Mouse (Mus musculus): ENCODE data around the gene Coro2b. TPM values are rescaled to one million over a fixed set of nuclear protein-coding genes. Genes with fewer than 3 reads are reported as not detected.

The Coro2b gene
- polyA plus RNA-seq, 2 experiments = 10.3 to 20.8 TPM

DNA sequence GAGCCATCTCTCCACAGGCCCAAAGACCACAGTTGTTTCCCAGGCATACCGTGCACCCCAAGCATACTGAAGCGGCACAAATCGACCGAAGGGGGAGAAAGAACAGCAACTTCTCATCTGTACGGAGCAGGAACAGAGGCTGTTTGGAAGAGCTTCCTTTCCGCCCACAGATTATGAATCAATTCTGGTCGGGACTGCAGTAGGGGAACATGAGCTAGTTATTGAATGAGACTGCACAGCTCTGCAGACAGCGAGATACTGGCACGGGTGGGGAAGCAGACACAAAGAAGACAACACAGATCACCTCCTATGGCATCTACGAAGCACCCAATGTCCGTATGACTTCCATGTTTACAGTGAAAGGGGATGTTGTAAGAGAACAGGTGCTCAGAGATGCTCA lies 8.3 kb downstream of the Coro2b start:
- no peaks in the 10 kb centered on the region for H3K36me3 ChIP-seq (ENCODE audit: control insufficient read depth, insufficient read depth, low read length)
- H3K9ac ChIP-seq (ENCODE audit: low read depth, low read length, severe bottlenecking) = no peak overlapping the region
- peaks cover 19% of the 10 kb centered on the region for H3K4me1 ChIP-seq (ENCODE audit: control insufficient read depth, insufficient read depth, low read length)
- no peak for ATAC-seq (ENCODE audit: low FRiP score, low read depth)
- no peaks in the 10 kb centered on the region for H3K27me3 ChIP-seq (ENCODE audit: control insufficient read depth, insufficient read depth, low read length)
- TF ChIP-seq POLR2A (IDR thresholded peaks at IDR 0.05; ENCODE audit: borderline replicate concordance, extremely low read depth, insufficient read depth, insufficient read length) = no peak
- no peak overlapping the region for H3K4me3 ChIP-seq (replicated peaks; ENCODE audit: low read length)
- H3K9me3 ChIP-seq (ENCODE audit: control insufficient read depth, low read length) = no peaks in the 10 kb centered on the region
- H3K4me2 ChIP-seq (replicated peaks; ENCODE audit: low read depth, low read length, severe bottlenecking) = no peak overlapping the region
- no peak overlapping the region for H3K27ac ChIP-seq (replicated peaks; ENCODE audit: low read depth, low read length)
- no peak for DNase-seq (ENCODE audit: low spot score)
- 85% methylated on average over 11 of the region's 11 CpGs for WGBS

DNA sequence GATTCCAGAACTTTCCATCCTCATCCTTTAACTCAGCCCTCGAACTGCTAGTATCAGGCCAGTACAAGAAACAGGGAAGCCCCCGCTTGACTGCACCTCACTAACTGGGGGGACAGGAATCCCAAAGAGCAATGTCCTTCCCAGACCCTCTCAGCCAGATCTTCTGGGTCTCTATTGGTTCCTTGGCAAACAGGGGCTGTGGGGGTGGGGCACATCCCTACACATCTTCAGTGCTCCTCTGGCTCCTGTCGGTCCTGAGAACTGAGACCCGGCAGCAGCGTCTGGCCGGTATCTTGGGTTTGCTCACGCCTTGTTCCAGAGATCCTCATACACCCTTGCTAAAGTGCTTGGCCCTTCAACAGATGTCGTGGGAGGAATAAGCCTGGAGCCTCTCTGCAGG lies 10.0 kb downstream of the Coro2b start:
- H3K36me3 ChIP-seq (ENCODE audit: control insufficient read depth, insufficient read depth, low read length) = no peaks in the 10 kb centered on the region
- H3K4me2 ChIP-seq (replicated peaks; ENCODE audit: low read depth, low read length, severe bottlenecking) = no peak overlapping the region
- no peak overlapping the region for H3K27ac ChIP-seq (replicated peaks; ENCODE audit: low read depth, low read length)
- H3K27me3 ChIP-seq (ENCODE audit: control insufficient read depth, insufficient read depth, low read length) = no peaks in the 10 kb centered on the region
- no peak for TF ChIP-seq POLR2A (IDR thresholded peaks at IDR 0.05; ENCODE audit: borderline replicate concordance, extremely low read depth, insufficient read depth, insufficient read length)
- peaks cover 18% of the 10 kb centered on the region for H3K4me1 ChIP-seq (ENCODE audit: control insufficient read depth, insufficient read depth, low read length)
- no peak for DNase-seq (ENCODE audit: low spot score)
- ATAC-seq (ENCODE audit: low FRiP score, low read depth) = no peak
- WGBS = 75% methylated on average over 8 of the region's 8 CpGs
- H3K4me3 ChIP-seq (replicated peaks; ENCODE audit: low read length) = no peak overlapping the region
- no peaks in the 10 kb centered on the region for H3K9me3 ChIP-seq (ENCODE audit: control insufficient read depth, low read length)
- no peak overlapping the region for H3K9ac ChIP-seq (ENCODE audit: low read depth, low read length, severe bottlenecking)

DNA sequence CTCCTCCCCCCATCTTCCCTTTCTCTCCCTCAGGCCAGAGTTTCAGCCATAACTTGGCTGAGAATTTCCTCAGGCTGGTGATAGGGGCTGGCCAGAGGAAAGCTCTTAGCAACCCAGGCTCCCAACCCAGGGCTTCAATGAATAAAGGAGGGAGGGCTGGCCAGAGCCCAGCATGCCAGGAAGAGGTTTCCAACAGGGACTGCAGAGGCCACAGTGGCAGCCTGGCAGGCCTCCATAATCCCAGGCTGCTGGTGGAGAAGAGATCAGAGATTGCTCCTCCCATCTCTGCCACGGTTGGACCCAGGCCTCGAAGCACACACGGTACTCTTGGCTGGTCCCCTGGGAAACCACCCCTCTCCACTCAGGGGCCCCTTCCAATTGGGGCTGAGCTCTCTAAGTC lies 10.4 kb downstream of the Coro2b start:
- H3K9ac ChIP-seq (ENCODE audit: low read depth, low read length, severe bottlenecking) = no peak overlapping the region
- ATAC-seq (ENCODE audit: low FRiP score, low read depth) = no peak
- H3K4me3 ChIP-seq (replicated peaks; ENCODE audit: low read length) = no peak overlapping the region
- DNase-seq (ENCODE audit: low spot score) = peak; percentile 21
- WGBS = 30% methylated on average over 3 of the region's 3 CpGs
- no peaks in the 10 kb centered on the region for H3K36me3 ChIP-seq (ENCODE audit: control insufficient read depth, insufficient read depth, low read length)
- no peaks in the 10 kb centered on the region for H3K9me3 ChIP-seq (ENCODE audit: control insufficient read depth, low read length)
- H3K27ac ChIP-seq (replicated peaks; ENCODE audit: low read depth, low read length) = no peak overlapping the region
- no peaks in the 10 kb centered on the region for H3K27me3 ChIP-seq (ENCODE audit: control insufficient read depth, insufficient read depth, low read length)
- H3K4me1 ChIP-seq (ENCODE audit: control insufficient read depth, insufficient read depth, low read length) = peaks cover 14% of the 10 kb centered on the region
- no peak for TF ChIP-seq POLR2A (IDR thresholded peaks at IDR 0.05; ENCODE audit: borderline replicate concordance, extremely low read depth, insufficient read depth, insufficient read length)
- no peak overlapping the region for H3K4me2 ChIP-seq (replicated peaks; ENCODE audit: low read depth, low read length, severe bottlenecking)

DNA sequence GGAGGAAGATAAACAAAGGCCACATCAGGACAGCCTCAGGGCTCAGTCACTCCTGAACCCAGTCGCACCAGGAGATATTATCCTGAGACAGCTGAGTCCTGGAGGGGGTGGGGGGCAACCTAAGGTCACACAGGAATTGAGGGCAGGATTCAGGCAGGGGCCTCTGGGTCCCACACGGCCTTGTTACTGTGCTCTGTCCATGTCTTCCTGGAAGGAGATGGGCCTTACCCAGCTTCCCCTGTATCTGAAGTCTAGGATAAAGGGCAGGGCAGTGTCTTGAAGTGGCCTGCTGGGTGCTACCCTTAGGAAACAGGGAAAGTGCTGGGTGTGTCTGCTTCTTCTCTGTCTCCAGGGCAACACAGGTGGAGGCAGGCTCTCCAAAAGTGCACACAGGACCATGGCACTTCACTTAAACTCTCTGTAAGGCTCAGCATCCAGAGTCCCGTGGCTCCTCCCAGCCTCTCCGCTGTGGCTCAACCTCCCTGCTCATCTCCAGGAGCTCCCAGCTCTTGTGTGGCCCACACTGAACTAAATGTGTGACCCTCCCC lies 12.0 kb downstream of the Coro2b start:
- H3K36me3 ChIP-seq (ENCODE audit: control insufficient read depth, insufficient read depth, low read length) = no peaks in the 10 kb centered on the region
- no peaks in the 10 kb centered on the region for H3K27me3 ChIP-seq (ENCODE audit: control insufficient read depth, insufficient read depth, low read length)
- H3K27ac ChIP-seq (replicated peaks; ENCODE audit: low read depth, low read length) = no peak overlapping the region
- H3K4me2 ChIP-seq (replicated peaks; ENCODE audit: low read depth, low read length, severe bottlenecking) = no peak overlapping the region
- H3K9me3 ChIP-seq (ENCODE audit: control insufficient read depth, low read length) = no peaks in the 10 kb centered on the region
- no peak for TF ChIP-seq POLR2A (IDR thresholded peaks at IDR 0.05; ENCODE audit: borderline replicate concordance, extremely low read depth, insufficient read depth, insufficient read length)
- H3K4me3 ChIP-seq (replicated peaks; ENCODE audit: low read length) = no peak overlapping the region
- peaks cover 13% of the 10 kb centered on the region; the same call in 1 of the 2 replicates for H3K4me1 ChIP-seq (ENCODE audit: control insufficient read depth, insufficient read depth, low read length)
- no peak for ATAC-seq (ENCODE audit: low FRiP score, low read depth)
- no peak overlapping the region for H3K9ac ChIP-seq (ENCODE audit: low read depth, low read length, severe bottlenecking)
- 53% methylated on average over 4 of the region's 4 CpGs for WGBS
- no peak for DNase-seq (ENCODE audit: low spot score)

DNA sequence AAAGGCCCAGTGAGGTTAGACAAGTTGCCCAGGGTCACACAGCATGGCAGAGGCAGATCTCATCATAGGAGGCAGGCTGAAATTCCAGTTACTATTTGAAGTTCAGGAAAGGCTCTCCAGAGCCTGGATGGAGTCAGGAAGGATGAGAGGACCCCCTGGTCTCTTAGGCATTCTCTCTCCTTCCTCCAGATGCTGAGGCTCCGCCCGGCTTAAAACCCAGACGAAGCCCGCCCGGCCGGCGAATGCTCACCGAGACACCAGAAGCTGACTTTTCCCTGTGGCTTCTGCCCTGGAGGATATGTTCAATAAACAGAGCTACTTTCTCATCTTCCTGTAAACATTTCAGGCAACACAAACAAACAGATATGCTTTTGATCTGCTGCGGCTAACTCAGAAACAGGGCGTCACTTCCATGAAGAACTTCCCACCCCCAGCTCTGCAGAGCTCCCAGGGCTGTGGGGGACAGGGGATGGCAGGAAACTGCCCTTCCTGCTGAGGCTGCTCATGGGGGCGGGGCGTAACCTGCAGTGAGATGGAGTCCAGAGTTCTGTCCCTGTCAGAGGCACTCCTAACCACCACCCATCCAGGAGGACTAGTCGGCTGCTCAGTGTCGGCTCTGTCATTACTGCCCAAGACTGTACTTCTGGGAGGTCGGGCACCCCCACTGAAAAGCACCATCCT lies 13.9 kb downstream of the Coro2b start:
- no peak overlapping the region for H3K4me2 ChIP-seq (replicated peaks; ENCODE audit: low read depth, low read length, severe bottlenecking)
- DNase-seq (ENCODE audit: low spot score) (no peak), ATAC-seq (ENCODE audit: low FRiP score, low read depth) (no peak)
- H3K4me1 ChIP-seq (ENCODE audit: control insufficient read depth, insufficient read depth, low read length) = peaks cover 13% of the 10 kb centered on the region; the same call in 1 of the 2 replicates
- no peak for TF ChIP-seq POLR2A (IDR thresholded peaks at IDR 0.05; ENCODE audit: borderline replicate concordance, extremely low read depth, insufficient read depth, insufficient read length)
- H3K9me3 ChIP-seq (ENCODE audit: control insufficient read depth, low read length) = no peaks in the 10 kb centered on the region
- 22% methylated on average over 15 of the region's 15 CpGs for WGBS
- H3K27ac ChIP-seq (replicated peaks; ENCODE audit: low read depth, low read length) = no peak overlapping the region
- H3K9ac ChIP-seq (ENCODE audit: low read depth, low read length, severe bottlenecking) = no peak overlapping the region
- no peaks in the 10 kb centered on the region for H3K27me3 ChIP-seq (ENCODE audit: control insufficient read depth, insufficient read depth, low read length)
- H3K4me3 ChIP-seq (replicated peaks; ENCODE audit: low read length) = no peak overlapping the region
- H3K36me3 ChIP-seq (ENCODE audit: control insufficient read depth, insufficient read depth, low read length) = no peaks in the 10 kb centered on the region

All from limb, embryonic 14.5 days (tissue).